Mouse (Mus musculus) C2C12 (cell line): ENCODE data around the gene Olfr728. TPM values are rescaled to one million over a fixed set of nuclear protein-coding genes. Genes with fewer than 3 reads are reported as not detected.

Experiments used
- H3K27me3 ChIP-seq: one replicate; pipeline ENCODE4 v1.6.1; 2011; ENCODE audit not compliant: control insufficient read depth, insufficient read depth, insufficient read length
- H3K36me3 ChIP-seq: one replicate; pipeline ENCODE4 v1.6.1; 2011; ENCODE audit not compliant: control insufficient read depth, insufficient read depth
- H3K4me3 ChIP-seq: one replicate; pipeline ENCODE4 v1.5.1; 2011; ENCODE audit warnings: mild to moderate bottlenecking, control low read depth; ENCODE audit not compliant: poor library complexity, insufficient read depth, severe bottlenecking
- H3K79me2 ChIP-seq: one replicate; pipeline ENCODE4 v1.6.1; 2011; ENCODE audit not compliant: control insufficient read depth, insufficient read depth
- H3K79me3 ChIP-seq: one replicate; pipeline ENCODE4 v1.6.1; 2011; ENCODE audit warnings: low read depth, control low read depth
- H3ac ChIP-seq: one replicate; pipeline ENCODE3; 2011; ENCODE audit warnings: low read depth; ENCODE audit not compliant: control insufficient read depth, insufficient read length
- CEBPB ChIP-seq: IDR thresholded peaks from one replicate; pipeline ENCODE4 v1.6.1; 2011; ENCODE audit warnings: low read depth, mild to moderate bottlenecking, control low read depth, moderate library complexity
- CTCF ChIP-seq: IDR thresholded peaks from one replicate; pipeline ENCODE4 v1.5.1; 2011; ENCODE audit not compliant: control insufficient read depth, insufficient read depth, insufficient read length
- FOSL1 ChIP-seq: IDR thresholded peaks from one replicate; pipeline ENCODE4 v1.8.0; 2011; ENCODE audit warnings: mild to moderate bottlenecking, low read length; ENCODE audit not compliant: poor library complexity, insufficient read depth, severe bottlenecking
- MAX ChIP-seq: IDR thresholded peaks from one replicate; pipeline ENCODE4 v1.6.1; 2011; ENCODE audit warnings: mild to moderate bottlenecking, control low read depth
- MYOD1 ChIP-seq: IDR thresholded peaks from one replicate; pipeline ENCODE4 v1.6.1; 2011; ENCODE audit warnings: low read depth; ENCODE audit not compliant: control insufficient read depth, insufficient read length
- MYOG ChIP-seq: IDR thresholded peaks from one replicate; pipeline ENCODE4 v1.6.1; 2011; ENCODE audit not compliant: control insufficient read depth, insufficient read length; ENCODE audit errors: extremely low read depth
- USF1 ChIP-seq: IDR thresholded peaks from one replicate; pipeline ENCODE4 v1.6.1; 2011; ENCODE audit warnings: low read depth, mild to moderate bottlenecking, control low read depth, moderate library complexity
- long read RNA-seq, 2 experiments: library from polyadenylated mRNA; unstranded; transcript quantifications; one replicate each; pipeline ENCODE4 v2.0.0; 2019 to 2020
- polyA plus RNA-seq: library from polyadenylated mRNA; unstranded; fragments of >200 nt; fragmentation: generic; extraction: Trizol; gene quantifications from one replicate; pipeline ENCODE4 v1.2.1, GENCODE M21; 2012; ENCODE audit warnings: missing spikeins

Gene Olfr728
- polyA plus RNA-seq = not detected
- long read RNA-seq, experiment 1 = 0 reads
- long read RNA-seq, experiment 2 = 0 reads

DNA sequence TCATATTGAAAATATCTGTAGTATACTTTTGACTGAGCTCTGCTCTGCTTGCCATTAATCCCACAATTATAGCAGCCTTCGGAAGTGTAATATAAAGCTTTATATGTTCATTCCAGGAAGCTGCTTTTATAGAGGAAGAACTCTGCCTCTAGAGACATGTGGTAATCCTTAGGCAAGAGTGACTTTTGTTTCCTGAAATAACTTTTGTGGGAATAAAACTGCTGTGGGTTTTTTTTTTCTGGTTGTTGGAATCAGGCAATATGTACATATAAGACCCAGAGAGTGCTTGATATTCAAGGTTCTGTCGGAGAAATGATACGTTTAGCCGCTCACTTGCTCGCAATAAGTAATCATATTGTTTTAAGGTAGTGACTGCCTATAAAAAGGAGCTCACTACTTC is at the start of gene Olfr728:
Olfr728 (minus strand) TSS at position 101 of the 400 bp plus-strand sequence.
- H3K4me3 ChIP-seq = no peak within 1 kb of the TSS
- H3K79me3 ChIP-seq = no peaks in the 10 kb centered on the region
- H3ac ChIP-seq = no peak within 1 kb of the TSS
- H3K27me3 ChIP-seq = no peaks in the 10 kb centered on the region
- no peaks in the 10 kb centered on the region for H3K36me3 ChIP-seq
- TF ChIP-seq MYOG (no peak), CEBPB (no peak), FOSL1 (no peak), MAX (no peak), USF1 (no peak), MYOD1 (no peak), CTCF (no peak)
- H3K79me2 ChIP-seq = no peaks in the 10 kb centered on the region

DNA sequence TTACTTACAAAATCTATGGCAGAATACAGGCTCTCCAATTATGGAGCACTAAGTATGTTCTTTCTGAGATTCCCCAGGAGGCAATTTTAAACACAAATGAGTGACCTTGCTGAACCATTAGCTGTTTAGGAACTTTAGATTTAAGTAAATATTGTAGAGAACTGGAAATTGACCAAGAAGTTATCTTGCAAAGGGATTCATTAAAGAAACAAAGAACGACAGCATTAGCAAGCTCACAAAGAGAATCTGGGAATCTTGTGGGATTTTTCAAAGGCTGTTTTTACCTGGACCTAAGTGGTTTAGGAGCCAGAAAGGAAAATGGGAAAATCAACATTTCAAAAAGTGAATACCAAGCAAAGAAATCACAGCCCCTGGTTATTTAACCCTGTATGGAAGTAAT is 45.6 kb upstream of the Olfr728 start, which contains the start of gene Olfr730:
Olfr730 (minus strand) TSS at position 101 of the 400 bp plus-strand sequence.
- TF ChIP-seq CEBPB = no peak
- no peak for TF ChIP-seq FOSL1
- TF ChIP-seq CTCF = no peak
- TF ChIP-seq MAX = no peak
- TF ChIP-seq MYOD1 = no peak
- TF ChIP-seq MYOG = no peak
- TF ChIP-seq USF1 = no peak
- Histone ChIP-seq H3K27me3 (no peaks in the 10 kb centered on the region), H3K79me2 (no peaks in the 10 kb centered on the region), H3K36me3 (no peaks in the 10 kb centered on the region), H3K4me3 (no peak within 1 kb of the TSS), H3ac (no peak within 1 kb of the TSS), H3K79me3 (no peaks in the 10 kb centered on the region)

DNA sequence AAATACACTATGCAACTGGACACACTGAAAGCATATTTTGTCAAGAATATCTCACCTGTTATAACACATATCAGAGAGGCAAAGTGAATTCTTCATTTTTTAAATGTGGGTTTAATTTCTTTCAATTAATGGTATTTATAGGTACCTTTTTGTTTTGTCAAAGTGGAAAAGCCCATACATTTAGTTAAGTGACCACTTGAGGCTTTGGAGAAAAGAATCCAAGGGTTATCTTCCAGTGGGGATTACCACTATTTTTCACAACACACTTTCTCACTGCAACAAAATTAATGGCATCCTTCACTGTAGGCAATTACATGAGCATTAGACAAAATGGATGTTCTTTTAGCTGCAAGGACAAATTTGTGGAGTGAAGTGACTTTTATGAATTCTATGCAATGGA is 10.3 kb upstream of the Olfr728 start, which contains the start of gene Olfr729:
Olfr729 (minus strand) TSS at position 101 of the 400 bp plus-strand sequence.
- H3K79me2 ChIP-seq = no peaks in the 10 kb centered on the region
- no peak within 1 kb of the TSS for H3ac ChIP-seq
- no peak within 1 kb of the TSS for H3K4me3 ChIP-seq
- no peaks in the 10 kb centered on the region for H3K36me3 ChIP-seq
- H3K79me3 ChIP-seq = no peaks in the 10 kb centered on the region
- no peaks in the 10 kb centered on the region for H3K27me3 ChIP-seq
- TF ChIP-seq CTCF (no peak), FOSL1 (no peak), MYOG (no peak), MAX (no peak), USF1 (no peak), MYOD1 (no peak), CEBPB (no peak)

DNA sequence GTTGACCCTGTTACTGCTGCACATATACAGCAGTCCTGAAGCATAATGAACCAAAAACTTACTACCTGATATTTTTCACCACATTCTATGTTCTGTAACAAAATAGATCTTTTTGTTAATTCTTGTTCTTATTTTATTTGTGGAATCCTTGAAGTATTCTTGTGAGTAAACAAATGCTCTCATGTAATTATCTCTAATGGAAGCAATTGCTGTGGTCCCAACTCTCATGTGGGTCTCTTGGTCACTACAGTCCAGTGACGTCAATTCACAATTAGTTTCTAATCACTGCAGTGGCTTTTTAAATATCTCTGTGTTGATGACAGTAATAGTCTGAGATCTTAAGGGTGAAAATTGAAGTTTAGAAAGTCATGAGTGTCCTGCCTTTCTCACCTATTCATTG is 19.6 kb downstream of the Olfr728 start, which contains the start of gene Olfr727:
Olfr727 (plus strand) TSS at position 301 of the 400 bp plus-strand sequence.
- TF ChIP-seq USF1 = no peak
- TF ChIP-seq MYOG = no peak
- no peak for TF ChIP-seq FOSL1
- no peak for TF ChIP-seq CEBPB
- no peak for TF ChIP-seq CTCF
- TF ChIP-seq MAX = no peak
- TF ChIP-seq MYOD1 = no peak
- H3K79me2 ChIP-seq = no peaks in the 10 kb centered on the region
- H3K4me3 ChIP-seq = no peak within 1 kb of the TSS
- H3ac ChIP-seq = no peak within 1 kb of the TSS
- H3K27me3 ChIP-seq = no peaks in the 10 kb centered on the region
- H3K36me3 ChIP-seq = no peaks in the 10 kb centered on the region
- H3K79me3 ChIP-seq = no peaks in the 10 kb centered on the region

GRCm38 (mm10) chr14:50090853-50091252 is 51.6 kb downstream of the Olfr728 start, which contains the start of gene Olfr726:
Gene Olfr726, minus strand, starts transcription at chr14:50090953.
- Histone ChIP-seq H3K36me3 (no peaks in the 10 kb centered on the region), H3K27me3 (no peaks in the 10 kb centered on the region), H3K79me2 (no peaks in the 10 kb centered on the region), H3ac (no peak within 1 kb of the TSS), H3K79me3 (no peaks in the 10 kb centered on the region), H3K4me3 (no peak within 1 kb of the TSS)
- no peak for TF ChIP-seq CEBPB
- TF ChIP-seq USF1 = no peak

Other genes starting within 250 kb of the Olfr728 start
- gene Olfr722, start 240.7 kb downstream of the Olfr728 start, polyA plus RNA-seq = not detected
- not detected for gene Olfr723, start 210.9 kb downstream of the Olfr728 start, polyA plus RNA-seq
- gene Olfr724, start 179.4 kb downstream of the Olfr728 start, polyA plus RNA-seq = not detected
- not detected for gene Olfr725, start 102.3 kb downstream of the Olfr728 start, polyA plus RNA-seq
- gene Olfr726, start 51.7 kb downstream of the Olfr728 start, polyA plus RNA-seq = not detected
- not detected for gene Olfr727, start 19.5 kb downstream of the Olfr728 start, polyA plus RNA-seq
- not detected for gene Olfr729, start 10.2 kb upstream of the Olfr728 start, polyA plus RNA-seq
- not detected for gene Olfr730, start 45.5 kb upstream of the Olfr728 start, polyA plus RNA-seq
- not detected for gene Olfr731, start 99.2 kb upstream of the Olfr728 start, polyA plus RNA-seq
- gene Olfr732, start 141.5 kb upstream of the Olfr728 start, polyA plus RNA-seq = not detected
- not detected for gene Olfr733, start 158.8 kb upstream of the Olfr728 start, polyA plus RNA-seq
- gene Olfr734, start 184.1 kb upstream of the Olfr728 start, polyA plus RNA-seq = not detected
- gene Olfr735, start 206.2 kb upstream of the Olfr728 start, polyA plus RNA-seq = not detected
- not detected for gene Tlr11, start 215.2 kb upstream of the Olfr728 start, polyA plus RNA-seq
- gene Olfr736, start 238.5 kb upstream of the Olfr728 start, polyA plus RNA-seq = not detected